Mouse (Mus musculus) left cerebral cortex, postnatal 10 days (tissue): ENCODE measurements around the gene Borcs6. TPM values are rescaled to one million over a fixed set of nuclear protein-coding genes. Genes with fewer than 3 reads are reported as not detected.

Experiments used
- DNase-seq, 2 experiments: peaks; one replicate each; pipeline ENCODE4 v3.0.0; 2021 to 2022; ENCODE audit warnings: low spot score in 2 of 2, mixed read lengths in 1 of 2; ENCODE audit errors: extremely low spot score in 1 of 2
- intact Hi-C: fragments of 180-260 bp; cut with DNase I; formaldehyde crosslinking; loops from one replicate; pipeline ENCODE4 v1.15.1; 2025
- total RNA-seq, 2 experiments: library from RNA; stranded (reverse); gene quantifications; 2 replicates each; pipeline ENCODE4 v1.2.3; 2021

Borcs6 gene
- total RNA-seq, 2 experiments from 2014 or later = 21.9 to 25.5 TPM

DNA sequence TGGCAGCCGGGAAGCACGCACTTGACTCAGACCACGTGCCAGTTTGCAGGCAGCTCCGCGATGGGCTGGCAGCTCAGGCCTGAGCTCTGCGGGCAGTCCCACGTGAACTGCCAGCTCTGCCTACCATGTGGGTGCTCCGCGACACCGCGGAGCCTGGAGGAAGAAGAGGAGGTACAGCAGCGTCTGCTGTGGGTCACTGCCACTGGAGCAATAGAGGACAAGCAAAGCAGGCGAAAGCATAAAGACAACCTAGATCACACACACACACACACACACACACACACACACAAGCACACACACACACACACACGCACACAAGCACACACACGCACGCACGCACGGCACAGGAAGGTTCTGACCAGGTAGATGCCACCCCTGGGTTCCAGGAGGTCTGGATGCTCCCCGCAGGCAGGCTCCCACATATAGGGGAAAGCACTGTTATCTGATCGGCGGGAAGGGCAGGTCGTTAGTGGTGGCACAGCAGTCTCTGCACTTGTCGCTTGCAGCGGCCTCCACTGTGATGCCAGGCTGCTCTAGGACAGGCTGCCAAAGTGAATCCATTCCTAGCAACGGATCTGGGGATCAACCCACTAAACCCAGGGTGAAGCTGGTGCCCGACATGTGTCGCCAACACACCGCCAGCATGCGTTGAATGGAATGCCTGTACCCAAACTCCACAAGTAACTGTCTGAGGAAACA, 6.8 kb downstream of the Borcs6 start:
- intact Hi-C loops = no loop called here
- peak in 1 of 2 experiments; percentile 65 for DNase-seq

GRCm38 (mm10) chr11:69066956-69067355, 7.4 kb downstream of the Borcs6 start:
- intact Hi-C loops = no loop called here
- DNase-seq = peak; percentile 84 to 86

DNA sequence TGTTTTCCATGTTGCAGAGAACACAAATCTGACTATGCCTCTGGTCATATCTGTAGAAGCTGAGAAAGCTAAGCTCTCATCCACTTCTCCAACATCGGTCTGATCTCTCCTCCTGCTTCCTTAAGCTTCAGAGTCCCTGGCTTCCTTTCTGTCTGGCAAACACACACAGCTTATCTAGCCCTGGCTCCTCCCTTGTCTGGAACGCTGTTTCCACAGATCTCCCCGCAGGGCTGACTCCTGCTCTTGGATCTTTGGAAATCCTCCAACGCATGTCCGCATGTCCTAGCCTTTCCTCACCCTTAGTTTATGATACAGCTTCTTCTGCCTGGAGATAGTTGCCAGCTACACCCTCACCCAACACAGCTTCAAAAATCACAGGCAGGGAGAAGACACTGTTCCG, 8.1 kb downstream of the Borcs6 start:
- intact Hi-C loops = no loop called here
- no peak for DNase-seq

- DNase-seq = no peak
- intact Hi-C loops = no loop called here
These were observed 10.6 kb downstream of the Borcs6 start for GRCm38 (mm10) chr11:69070093-69070492.

GRCm38 (mm10) chr11:69070590-69071222, 11.2 kb downstream of the Borcs6 start, which contains the start of gene Tmem107:
Gene Tmem107 (plus strand): TSS chr11:69070806.
- intact Hi-C loops = no loop called here
- DNase-seq = peak; percentile 91 to 95

- DNase-seq = no peak
- intact Hi-C loops = no loop called here
These were observed 11.7 kb downstream of the Borcs6 start for GRCm38 (mm10) chr11:69071262-69071661.

- intact Hi-C loops = no loop called here
- no peak for DNase-seq
These were observed 12.7 kb downstream of the Borcs6 start for GRCm38 (mm10) chr11:69072234-69072633.

DNA sequence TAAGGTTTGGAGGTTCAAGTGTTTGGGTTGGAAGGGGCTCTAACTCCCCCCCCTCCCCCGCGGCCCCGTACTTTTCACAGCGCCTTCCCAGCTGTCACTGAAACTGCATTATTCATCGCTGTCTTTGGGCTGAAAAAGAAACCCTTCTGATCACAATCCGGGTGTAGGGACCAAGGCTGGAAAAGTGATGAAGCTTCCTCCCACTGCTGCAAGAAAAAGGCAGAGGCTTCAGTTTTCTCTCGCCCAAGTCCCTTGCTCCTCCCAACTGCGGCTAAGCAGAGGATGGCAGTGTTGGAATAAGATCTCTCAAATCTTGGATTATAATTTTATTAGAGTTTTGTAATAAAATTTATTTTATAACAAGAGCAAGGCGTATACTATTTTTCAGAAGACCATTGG, 13.1 kb downstream of the Borcs6 start:
- intact Hi-C loops = no loop called here
- DNase-seq = no peak

DNA sequence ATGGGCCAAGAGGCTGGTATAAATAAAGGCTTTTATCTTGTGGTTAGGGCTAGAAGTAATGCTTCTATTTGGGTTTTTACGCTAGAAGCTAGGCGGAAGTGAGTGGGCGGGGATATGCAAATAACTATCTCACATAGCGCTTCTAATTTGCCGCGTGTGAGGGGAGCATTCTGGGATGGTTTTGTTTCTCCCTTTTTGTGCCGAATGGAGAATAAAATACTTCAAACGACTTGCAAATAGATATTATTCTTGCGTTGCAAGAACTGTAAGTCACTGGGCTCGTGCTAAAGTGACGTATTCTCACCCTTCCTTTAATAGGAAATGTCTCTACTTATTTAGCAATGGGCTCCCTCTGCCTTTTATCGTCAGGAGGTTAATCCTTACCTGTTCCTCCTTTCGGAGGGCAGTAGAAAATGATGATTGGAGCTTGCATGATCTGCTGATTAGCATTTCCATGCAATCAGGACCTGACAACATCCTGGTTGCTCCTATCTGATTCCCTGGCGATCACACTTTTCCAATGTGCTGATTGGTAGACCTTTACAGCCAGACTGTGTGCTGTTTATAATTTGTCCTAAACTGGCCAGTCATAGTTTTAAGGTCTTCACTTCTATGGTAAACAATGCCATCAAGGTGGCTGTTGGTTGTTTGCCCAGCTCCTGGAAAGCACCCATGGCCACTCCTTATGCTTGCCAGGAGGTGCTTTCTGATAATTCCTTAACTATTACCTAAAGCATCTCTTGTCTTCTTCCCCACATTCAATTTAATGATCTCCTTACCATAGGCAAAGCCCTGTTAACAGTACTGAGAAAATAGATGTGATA, 13.8 kb downstream of the Borcs6 start:
- intact Hi-C loops = no loop called here
- DNase-seq = peak; percentile 89 to 90

GRCm38 (mm10) chr11:69073951-69074775, 14.6 kb downstream of the Borcs6 start:
- intact Hi-C loops = no loop called here
- peak in 1 of 2 experiments; percentile 3 for DNase-seq

- DNase-seq = no peak
- intact Hi-C loops = no loop called here
These were observed 15.2 kb downstream of the Borcs6 start for GRCm38 (mm10) chr11:69074776-69075069.

DNA sequence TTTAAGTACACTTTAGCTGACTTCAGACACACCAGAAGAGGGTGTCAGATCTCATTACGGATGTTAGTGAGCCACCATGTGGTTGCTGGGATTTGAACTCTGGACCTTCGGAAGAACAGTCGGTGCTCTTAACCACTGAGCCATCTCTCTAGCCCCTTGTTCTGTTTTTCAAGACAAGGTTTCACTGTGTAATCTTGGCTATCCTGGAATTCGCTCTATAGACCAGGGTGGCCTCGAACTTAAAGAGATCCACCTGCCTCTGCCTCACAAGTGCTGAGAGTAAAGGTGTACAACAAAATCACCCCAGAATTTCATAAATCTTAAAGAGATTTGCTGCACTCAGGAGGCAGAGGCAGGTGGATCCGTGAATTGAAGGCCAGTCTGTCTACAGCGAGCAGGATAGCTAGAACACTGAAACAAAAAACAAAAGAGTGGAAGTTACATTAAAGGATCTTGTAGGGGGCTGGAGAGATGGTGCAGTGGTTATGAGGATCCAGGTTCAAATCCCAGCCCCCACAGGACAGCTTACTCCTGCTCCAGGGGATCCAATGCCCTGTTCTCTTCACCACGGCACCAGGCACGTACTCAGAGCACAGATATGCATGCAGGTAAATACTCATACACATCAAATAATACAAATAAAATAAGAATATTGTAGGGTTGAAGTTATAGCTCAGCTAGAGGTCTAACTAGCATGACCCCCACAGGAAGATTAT, 16.4 kb downstream of the Borcs6 start:
- no peak for DNase-seq
- intact Hi-C loops = no loop called here

DNA sequence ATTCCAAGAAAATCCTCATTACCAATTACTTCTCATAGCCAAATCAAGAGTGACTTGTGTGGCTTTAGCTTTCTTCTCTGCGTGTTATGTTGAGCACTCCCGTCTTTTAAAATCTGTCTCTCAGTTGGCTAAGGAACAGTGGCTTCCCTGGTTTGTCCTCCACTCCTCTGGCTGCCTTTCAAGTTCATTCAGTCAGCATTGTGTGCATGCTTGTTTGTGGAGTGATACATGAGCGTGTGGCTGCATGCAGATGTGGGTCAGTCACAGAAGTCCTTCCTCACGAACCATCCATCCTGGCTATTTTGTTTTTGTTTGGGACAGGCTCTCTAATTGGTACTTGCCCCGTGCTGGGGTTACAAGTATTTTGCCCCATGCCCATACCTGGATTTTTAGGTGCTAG, 17.1 kb downstream of the Borcs6 start:
- intact Hi-C loops = no loop called here
- DNase-seq = peak in 1 of 2 experiments; percentile 11

DNA sequence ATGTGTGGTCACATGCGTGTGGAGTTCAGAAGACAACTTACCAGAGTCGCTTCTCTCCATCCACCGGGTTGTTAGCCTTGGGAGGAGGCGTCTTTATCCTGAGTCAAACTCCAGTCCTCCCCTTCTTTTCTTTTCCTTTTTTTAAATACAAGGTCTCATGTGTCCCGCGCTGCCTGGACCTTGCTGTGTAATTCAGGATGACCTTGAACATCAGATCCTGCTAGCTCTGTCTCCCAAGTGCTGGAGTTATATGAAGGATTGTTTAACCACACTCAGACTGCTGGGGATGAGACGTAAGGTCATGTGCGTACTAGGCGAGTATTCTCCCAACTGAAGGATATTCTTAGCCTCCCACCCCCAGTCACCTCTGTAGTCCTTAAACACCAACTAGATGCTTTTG, 17.8 kb downstream of the Borcs6 start:
- intact Hi-C loops = no loop called here

GRCm38 (mm10) chr11:69078041-69078440, 18.5 kb downstream of the Borcs6 start:
- intact Hi-C loops = no loop called here

More for the DNA sequence above, 17.8 kb downstream of the Borcs6 start:
- DNase-seq = no peak

GRCm38 (mm10) chr11:69078805-69079438, 19.4 kb downstream of the Borcs6 start:
- no peak for DNase-seq
- intact Hi-C loops = no loop called here

More at GRCm38 (mm10) chr11:69078041-69078440, 18.5 kb downstream of the Borcs6 start:
- DNase-seq = no peak

GRCm38 (mm10) chr11:69080102-69080854, 20.8 kb downstream of the Borcs6 start:
- no peak for DNase-seq
- intact Hi-C loops = no loop called here
